Mouse (Mus musculus) bone marrow, adult 2 months (tissue): Measurements from ENCODE around the gene F2rl1.
A peak's percentile ranks its signal among the peaks of the same experiment; 100 is the strongest.

ENCODE experiments used
- CTCF ChIP-seq: fragments of 200-500 bp; IDR thresholded peaks from 2 replicates; pipeline ENCODE4 v1.5.1; 2011; ENCODE audit warnings: low read length, control low read depth; ENCODE audit not compliant: control insufficient read depth, insufficient read depth
- POLR2A ChIP-seq: fragments of 200-500 bp; IDR thresholded peaks from 2 replicates; pipeline ENCODE4 v1.6.1; 2011; ENCODE audit warnings: low read depth, mild to moderate bottlenecking, control low read depth, low read length, borderline replicate concordance; ENCODE audit not compliant: control insufficient read depth

GRCm38 (mm10) chr13:95563693-95564092, 38.7 kb upstream of the F2rl1 start:
- no peak for TF ChIP-seq POLR2A
- TF ChIP-seq CTCF, result peak; percentile 58
